Mouse (Mus musculus): ENCODE data around the gene Lrrc4c. TPM values are rescaled to one million over a fixed set of nuclear protein-coding genes. Genes with fewer than 3 reads are reported as not detected.

The Lrrc4c gene
- polyA plus RNA-seq, 1 experiment, result 0.48 TPM

DNA sequence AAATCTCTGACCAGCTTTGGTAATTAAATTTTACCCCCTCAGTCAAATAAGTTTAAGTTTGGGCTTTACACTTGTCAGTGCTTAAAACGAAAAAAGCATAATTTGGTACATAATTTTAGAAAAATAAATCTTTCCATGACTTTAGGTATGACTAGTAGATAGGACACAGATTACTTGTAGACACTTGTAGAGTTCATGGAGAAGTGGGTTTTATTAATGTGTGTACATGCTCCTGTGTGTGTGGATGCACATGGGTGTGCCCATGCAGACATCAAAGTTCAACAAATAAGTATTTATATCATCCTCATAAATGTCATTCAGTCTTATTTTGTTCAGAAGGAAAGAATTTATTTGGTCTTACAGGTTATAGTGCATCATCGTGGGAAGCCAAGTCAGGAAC lies 1073.9 kb downstream of the Lrrc4c start:
- no peak overlapping the region for H3K4me3 ChIP-seq (ENCODE audit: insufficient read depth, low read depth, low read length)
- H3K4me1 ChIP-seq (ENCODE audit: control insufficient read depth, insufficient read depth, insufficient read length, low read length), result no peaks in the 10 kb centered on the region
- H3K27ac ChIP-seq (replicated peaks; ENCODE audit: low read depth, low read length), result no peak overlapping the region

DNA sequence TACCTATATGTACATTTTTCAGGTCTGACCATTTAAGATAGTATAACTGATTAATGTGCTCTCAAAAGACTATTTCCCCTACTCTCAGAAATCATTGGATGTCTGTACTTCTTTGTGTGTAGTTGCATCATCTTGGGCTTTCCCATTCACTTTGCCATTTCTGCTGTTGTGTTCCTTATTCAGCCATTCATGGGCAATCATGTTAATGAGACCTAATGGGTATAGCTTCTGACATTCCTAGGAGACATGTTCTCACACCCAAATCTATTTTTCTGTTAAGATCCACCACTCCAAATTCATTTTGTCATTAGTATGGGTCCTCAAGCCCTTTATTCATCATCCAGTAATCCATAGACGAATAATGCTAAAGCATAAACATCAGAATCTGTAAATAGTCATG lies 1095.1 kb downstream of the Lrrc4c start:
- H3K4me1 ChIP-seq (ENCODE audit: control insufficient read depth, insufficient read depth, insufficient read length, low read length), result no peaks in the 10 kb centered on the region
- H3K4me3 ChIP-seq (ENCODE audit: insufficient read depth, low read depth, low read length), result no peak overlapping the region
- H3K27ac ChIP-seq (replicated peaks; ENCODE audit: low read depth, low read length), result no peak overlapping the region

- Histone ChIP-seq H3K27ac (replicated peaks; ENCODE audit: low read depth, low read length) (no peak overlapping the region), H3K4me3 (ENCODE audit: insufficient read depth, low read depth, low read length) (no peak overlapping the region), H3K4me1 (ENCODE audit: control insufficient read depth, insufficient read depth, insufficient read length, low read length) (no peaks in the 10 kb centered on the region)
Observed at GRCm38 (mm10) chr2:97414416-97415362, 1096.7 kb downstream of the Lrrc4c start.

- Histone ChIP-seq H3K27ac (replicated peaks; ENCODE audit: low read depth, low read length) (no peak overlapping the region), H3K4me3 (ENCODE audit: insufficient read depth, low read depth, low read length) (no peak overlapping the region), H3K4me1 (ENCODE audit: control insufficient read depth, insufficient read depth, insufficient read length, low read length) (no peaks in the 10 kb centered on the region)
Observed at GRCm38 (mm10) chr2:97434140-97434539, 1116.2 kb downstream of the Lrrc4c start.

DNA sequence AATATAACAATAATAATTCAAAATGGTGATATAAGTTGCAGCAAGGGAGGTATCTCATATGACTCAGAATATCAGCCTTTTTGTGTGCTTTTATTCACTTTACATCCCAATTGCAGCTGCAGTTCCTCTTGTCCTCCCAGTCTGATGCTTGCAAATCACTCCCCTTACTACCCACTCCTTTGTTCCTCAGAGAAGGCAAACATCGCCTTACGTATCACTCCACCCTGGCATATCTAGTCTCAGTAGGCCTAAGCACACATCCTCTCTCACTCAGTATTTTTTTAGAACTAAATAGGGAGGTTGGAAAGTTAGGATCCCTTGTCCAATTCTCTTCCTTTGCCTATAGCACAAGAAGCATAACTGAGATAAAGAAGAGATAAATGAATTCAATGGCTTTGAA lies 1117.6 kb downstream of the Lrrc4c start:
- H3K27ac ChIP-seq (replicated peaks; ENCODE audit: low read depth, low read length), result no peak overlapping the region
- no peaks in the 10 kb centered on the region for H3K4me1 ChIP-seq (ENCODE audit: control insufficient read depth, insufficient read depth, insufficient read length, low read length)
- no peak overlapping the region for H3K4me3 ChIP-seq (ENCODE audit: insufficient read depth, low read depth, low read length)

GRCm38 (mm10) chr2:97437767-97438166 lies 1119.8 kb downstream of the Lrrc4c start:
- H3K27ac ChIP-seq (replicated peaks; ENCODE audit: low read depth, low read length), result no peak overlapping the region

GRCm38 (mm10) chr2:97463573-97463972 lies 1145.6 kb downstream of the Lrrc4c start:
- no peak overlapping the region for H3K27ac ChIP-seq (replicated peaks; ENCODE audit: low read depth, low read length)
- no peak overlapping the region for H3K4me3 ChIP-seq (ENCODE audit: insufficient read depth, low read depth, low read length)
- no peaks in the 10 kb centered on the region for H3K4me1 ChIP-seq (ENCODE audit: control insufficient read depth, insufficient read depth, insufficient read length, low read length)

More at GRCm38 (mm10) chr2:97437767-97438166, 1119.8 kb downstream of the Lrrc4c start:
- H3K4me1 ChIP-seq (ENCODE audit: control insufficient read depth, insufficient read depth, insufficient read length, low read length), result no peaks in the 10 kb centered on the region
- no peak overlapping the region for H3K4me3 ChIP-seq (ENCODE audit: insufficient read depth, low read depth, low read length)

- Histone ChIP-seq H3K4me3 (ENCODE audit: insufficient read depth, low read depth, low read length) (peak overlapping the region; percentile 60), H3K4me1 (ENCODE audit: control insufficient read depth, insufficient read depth, insufficient read length, low read length) (no peaks in the 10 kb centered on the region), H3K27ac (replicated peaks; ENCODE audit: low read depth, low read length) (no peak overlapping the region)
Observed at GRCm38 (mm10) chr2:97466243-97466793, 1148.3 kb downstream of the Lrrc4c start.

- H3K4me1 ChIP-seq (ENCODE audit: control insufficient read depth, insufficient read depth, insufficient read length, low read length), result no peaks in the 10 kb centered on the region
Observed at GRCm38 (mm10) chr2:97467031-97467549, 1149.1 kb downstream of the Lrrc4c start.

DNA sequence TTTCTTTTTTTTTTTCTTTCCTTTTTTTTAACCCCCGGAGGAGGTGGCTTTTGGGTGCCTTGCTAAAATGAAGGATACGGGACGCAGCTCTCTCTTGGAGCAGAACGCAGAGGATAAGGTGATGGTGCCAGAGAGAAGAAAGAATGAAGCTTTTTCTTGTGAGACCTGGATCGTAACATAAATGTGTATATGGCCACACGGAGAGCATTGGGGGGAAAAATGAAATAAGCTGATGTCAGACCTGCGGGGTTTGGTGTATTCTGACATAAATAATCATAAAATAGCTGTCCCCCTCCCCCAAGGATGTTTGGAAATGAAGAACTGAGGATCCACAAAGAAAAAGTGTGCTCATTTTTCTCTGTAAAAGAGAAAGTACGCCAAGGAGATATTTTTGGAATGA lies 1149.7 kb downstream of the Lrrc4c start:
- H3K4me3 ChIP-seq (ENCODE audit: insufficient read depth, low read depth, low read length), result peak overlapping the region; percentile 14; the same call in 1 of the 2 replicates
- no peaks in the 10 kb centered on the region for H3K4me1 ChIP-seq (ENCODE audit: control insufficient read depth, insufficient read depth, insufficient read length, low read length)
- H3K27ac ChIP-seq (replicated peaks; ENCODE audit: low read depth, low read length), result no peak overlapping the region

More at GRCm38 (mm10) chr2:97467031-97467549, 1149.1 kb downstream of the Lrrc4c start:
- H3K4me3 ChIP-seq (ENCODE audit: insufficient read depth, low read depth, low read length), result peak overlapping the region; percentile 28
- H3K27ac ChIP-seq (replicated peaks; ENCODE audit: low read depth, low read length), result no peak overlapping the region

- Histone ChIP-seq H3K4me1 (ENCODE audit: control insufficient read depth, insufficient read depth, insufficient read length, low read length) (no peaks in the 10 kb centered on the region), H3K27ac (replicated peaks; ENCODE audit: low read depth, low read length) (no peak overlapping the region), H3K4me3 (ENCODE audit: insufficient read depth, low read depth, low read length) (peak overlapping the region; percentile 8; the same call in 1 of the 2 replicates)
Observed at GRCm38 (mm10) chr2:97468372-97468771, 1150.4 kb downstream of the Lrrc4c start.

DNA sequence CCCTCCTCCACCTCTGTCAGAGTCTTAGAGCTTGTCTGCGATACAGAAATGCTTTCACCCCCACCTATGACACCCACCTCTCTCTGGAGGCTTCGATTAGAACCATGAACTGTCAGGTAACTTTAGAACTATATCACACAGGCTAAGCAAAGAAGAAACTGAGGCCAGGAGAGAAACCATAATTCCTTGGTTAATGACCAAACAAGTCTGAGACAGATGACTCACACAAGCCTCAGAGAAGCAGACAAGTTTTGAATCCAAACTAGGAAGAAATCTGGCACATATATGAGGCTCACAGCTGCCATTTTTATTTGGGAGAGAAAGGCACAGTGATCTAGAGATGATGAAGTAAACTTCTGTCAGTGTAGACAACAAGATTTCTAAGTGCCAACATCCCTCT lies 1151.4 kb downstream of the Lrrc4c start:
- Histone ChIP-seq H3K27ac (replicated peaks; ENCODE audit: low read depth, low read length) (no peak overlapping the region), H3K4me1 (ENCODE audit: control insufficient read depth, insufficient read depth, insufficient read length, low read length) (no peaks in the 10 kb centered on the region), H3K4me3 (ENCODE audit: insufficient read depth, low read depth, low read length) (no peak overlapping the region)

GRCm38 (mm10) chr2:97478175-97478924 lies 1160.4 kb downstream of the Lrrc4c start:
- Histone ChIP-seq H3K27ac (replicated peaks; ENCODE audit: low read depth, low read length) (no peak overlapping the region; the same call in 1 of the 2 replicates), H3K4me1 (ENCODE audit: control insufficient read depth, insufficient read depth, insufficient read length, low read length) (no peaks in the 10 kb centered on the region), H3K4me3 (ENCODE audit: insufficient read depth, low read depth, low read length) (no peak overlapping the region)

GRCm38 (mm10) chr2:97478925-97479298 lies 1160.9 kb downstream of the Lrrc4c start:
- Histone ChIP-seq H3K27ac (replicated peaks; ENCODE audit: low read depth, low read length) (no peak overlapping the region; the same call in 1 of the 2 replicates), H3K4me3 (ENCODE audit: insufficient read depth, low read depth, low read length) (no peak overlapping the region), H3K4me1 (ENCODE audit: control insufficient read depth, insufficient read depth, insufficient read length, low read length) (no peaks in the 10 kb centered on the region)

DNA sequence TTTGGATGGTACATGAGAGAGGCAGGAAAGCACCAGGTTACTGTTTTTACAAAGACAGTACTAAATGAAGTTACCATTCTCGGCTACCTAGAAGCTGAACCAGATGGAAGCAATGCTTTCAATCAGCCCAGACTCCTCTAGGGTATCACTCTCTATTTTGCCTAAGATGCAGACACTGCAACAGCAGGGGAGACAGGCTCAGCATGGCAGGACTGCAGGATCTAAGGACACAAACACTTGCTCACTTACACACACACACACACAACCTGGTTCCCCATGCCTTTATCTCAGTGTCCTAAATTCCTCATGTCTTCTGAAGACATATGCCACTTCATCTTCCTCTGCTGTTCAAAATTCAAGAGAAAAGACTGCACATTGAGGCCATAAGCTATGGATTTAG lies 1167.0 kb downstream of the Lrrc4c start:
- Histone ChIP-seq H3K4me3 (ENCODE audit: insufficient read depth, low read depth, low read length) (no peak overlapping the region), H3K4me1 (ENCODE audit: control insufficient read depth, insufficient read depth, insufficient read length, low read length) (no peaks in the 10 kb centered on the region)

More for the DNA sequence above, 1167.0 kb downstream of the Lrrc4c start:
- H3K27ac ChIP-seq (replicated peaks; ENCODE audit: low read depth, low read length), result no peak overlapping the region
